15 mouse cellular contexts compared by ENCODE assay signal in the genomic region with DNA sequence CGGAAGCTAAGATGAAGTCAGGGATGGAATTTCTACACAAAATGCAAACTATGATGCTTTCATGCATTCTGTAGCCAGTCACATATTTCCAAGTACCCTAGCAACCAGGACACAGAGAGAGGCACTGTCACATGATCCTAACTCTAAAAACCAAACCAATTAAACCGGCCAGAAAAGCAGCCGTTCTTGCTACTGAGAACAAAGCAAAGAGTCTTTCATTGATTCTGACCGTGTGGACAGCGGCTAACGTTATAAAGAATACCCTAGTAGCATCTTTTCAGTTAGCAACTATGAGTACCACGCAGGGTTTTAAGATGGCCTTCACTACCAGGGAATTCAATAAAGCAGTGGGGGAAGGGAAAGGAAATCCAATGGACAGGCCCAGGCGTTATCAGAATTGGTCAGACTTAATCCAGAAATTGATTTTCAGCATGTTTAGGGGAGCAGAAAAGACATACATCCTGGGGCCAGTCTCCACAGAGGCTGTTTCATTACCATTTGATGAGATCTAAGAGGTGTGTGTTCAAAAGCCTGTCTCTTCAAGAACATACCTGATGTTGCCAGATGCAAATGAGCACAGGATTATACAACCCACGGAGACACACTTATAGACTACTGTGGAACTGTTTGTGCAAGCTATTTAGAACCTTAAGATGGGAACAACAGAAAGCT.
DNase-seq lines count a peak whose midpoint lies in the region; ATAC-seq and TF ChIP-seq lines count a peak whose summit lies in the region.
"Had no signal": no experiment of that assay in that cellular context is flagged by ENCODE, and none has a peak within 500 bp of the region (broad histone marks: within the 10 kb centered on the region; RNA-seq: fewer than 3 reads in every experiment).

No protein-coding gene starts in this region.

- WGBS in neural tube, embryonic 12.5 days, result 34% methylated on average over 9 of the region's 9 CpGs
- WGBS in neural tube, embryonic 15.5 days, result 29% methylated on average over 9 of the region's 9 CpGs
- WGBS in forebrain, postnatal 0 days, result 22% methylated on average over 9 of the region's 9 CpGs
- 35% methylated on average over 9 of the region's 9 CpGs for WGBS in midbrain, embryonic 10.5 days
- WGBS in stomach, postnatal 0 days, result 78% methylated on average over 9 of the region's 9 CpGs

- H3K36me3 ChIP-seq in neural tube, embryonic 12.5 days, result no peaks in the 10 kb centered on the region
- no peaks in the 10 kb centered on the region for H3K36me3 ChIP-seq in neural tube, embryonic 15.5 days
- H3K36me3 ChIP-seq in forebrain, postnatal 0 days (ENCODE audit: insufficient read depth), result no peaks in the 10 kb centered on the region
- H3K36me3 ChIP-seq in midbrain, embryonic 10.5 days, result no peaks in the 10 kb centered on the region
- H3K36me3 ChIP-seq in stomach, postnatal 0 days (ENCODE audit: control insufficient read depth, insufficient read depth, low read length), result no peaks in the 10 kb centered on the region

- no peak overlapping the region for H3K4me3 ChIP-seq in neural tube, embryonic 12.5 days
- H3K4me3 ChIP-seq in neural tube, embryonic 15.5 days (replicated peaks), result no peak overlapping the region
- H3K4me3 ChIP-seq in forebrain, postnatal 0 days (ENCODE audit: low read depth, low read length), result no peak overlapping the region
- no peak overlapping the region for H3K4me3 ChIP-seq in midbrain, embryonic 10.5 days
- H3K4me3 ChIP-seq in stomach, postnatal 0 days (ENCODE audit: low read depth, low read length), result no peak overlapping the region
- H3K4me3 ChIP-seq: megakaryocyte, embryonic 14.5 days had no signal

- no peak overlapping the region for H3K9ac ChIP-seq in neural tube, embryonic 12.5 days
- H3K9ac ChIP-seq in neural tube, embryonic 15.5 days (replicated peaks), result no peak overlapping the region
- no peak overlapping the region; the same call in 1 of the 2 replicates for H3K9ac ChIP-seq in forebrain, postnatal 0 days
- H3K9ac ChIP-seq in stomach, postnatal 0 days (ENCODE audit: low read length), result no peak overlapping the region
- H3K9ac ChIP-seq: liver, embryonic 14.5 days had no signal

- H3K9me3 ChIP-seq in neural tube, embryonic 12.5 days, result no peaks in the 10 kb centered on the region
- no peaks in the 10 kb centered on the region for H3K9me3 ChIP-seq in neural tube, embryonic 15.5 days (replicated peaks)
- no peaks in the 10 kb centered on the region for H3K9me3 ChIP-seq in forebrain, postnatal 0 days (ENCODE audit: low read length)
- H3K9me3 ChIP-seq in midbrain, embryonic 10.5 days (replicated peaks), result no peaks in the 10 kb centered on the region
- no peaks in the 10 kb centered on the region for H3K9me3 ChIP-seq in stomach, postnatal 0 days (ENCODE audit: control insufficient read depth, low read length)
- H3K9me3 ChIP-seq: megakaryocyte, embryonic 14.5 days had no signal

- H3K4me1 ChIP-seq in neural tube, embryonic 12.5 days, result peaks cover 7% of the 10 kb centered on the region; the same call in 1 of the 2 replicates
- H3K4me1 ChIP-seq in neural tube, embryonic 15.5 days, result no peaks in the 10 kb centered on the region
- H3K4me1 ChIP-seq in forebrain, postnatal 0 days (ENCODE audit: insufficient read depth), result peaks cover 2% of the 10 kb centered on the region; the same call in 1 of the 2 replicates
- peaks cover 33% of the 10 kb centered on the region for H3K4me1 ChIP-seq in midbrain, embryonic 10.5 days
- no peaks in the 10 kb centered on the region for H3K4me1 ChIP-seq in stomach, postnatal 0 days (replicated peaks; ENCODE audit: control insufficient read depth, insufficient read depth)

- no peak overlapping the region for H3K27ac ChIP-seq in neural tube, embryonic 12.5 days
- H3K27ac ChIP-seq in neural tube, embryonic 15.5 days (replicated peaks), result no peak overlapping the region
- no peak overlapping the region for H3K27ac ChIP-seq in forebrain, postnatal 0 days (ENCODE audit: low read depth, low read length)
- peak overlapping the region; percentile 68 for H3K27ac ChIP-seq in midbrain, embryonic 10.5 days (replicated peaks)
- H3K27ac ChIP-seq in stomach, postnatal 0 days (replicated peaks), result no peak overlapping the region
- H3K27ac ChIP-seq: liver, embryonic 14.5 days had no signal

- H3K4me2 ChIP-seq in neural tube, embryonic 12.5 days (replicated peaks), result no peak overlapping the region
- no peak overlapping the region for H3K4me2 ChIP-seq in neural tube, embryonic 15.5 days
- 0 out of 2 replicates have a peak overlapping the region, but pooled peaks have one; percentile 0 for H3K4me2 ChIP-seq in forebrain, postnatal 0 days (ENCODE audit: low read depth)
- no peak overlapping the region for H3K4me2 ChIP-seq in stomach, postnatal 0 days (replicated peaks; ENCODE audit: low read depth)

- no peaks in the 10 kb centered on the region for H3K27me3 ChIP-seq in neural tube, embryonic 12.5 days (replicated peaks)
- H3K27me3 ChIP-seq in neural tube, embryonic 15.5 days (replicated peaks), result no peaks in the 10 kb centered on the region
- H3K27me3 ChIP-seq in forebrain, postnatal 0 days (ENCODE audit: insufficient read depth, low read length), result no peaks in the 10 kb centered on the region
- peaks cover 5% of the 10 kb centered on the region; the same call in 1 of the 2 replicates for H3K27me3 ChIP-seq in midbrain, embryonic 10.5 days (ENCODE audit: low read depth, poor library complexity, severe bottlenecking)
- no peaks in the 10 kb centered on the region for H3K27me3 ChIP-seq in stomach, postnatal 0 days (ENCODE audit: control insufficient read depth, insufficient read depth, low read length)
- H3K27me3 ChIP-seq: megakaryocyte, embryonic 14.5 days had no signal

- no peak for TF ChIP-seq CTCF in forebrain, postnatal 0 days (IDR thresholded peaks at IDR 0.05; ENCODE audit: low read depth)
- TF ChIP-seq CTCF in stomach, postnatal 0 days (IDR thresholded peaks at IDR 0.05; ENCODE audit: low read depth), result no peak

- DNase-seq in forebrain, postnatal 0 days, result peak; percentile 52
- DNase-seq in midbrain, embryonic 10.5 days (ENCODE audit: low spot score), result peak; percentile 18
- no peak for DNase-seq in layer of hippocampus, adult 8-10 months (ENCODE audit: low spot score in 2 of 2)
- DNase-seq in cerebellum, adult 11 months, result no peak
- DNase-seq in thymus, postnatal 25 days, result no peak
- DNase-seq in stomach, postnatal 0 days (ENCODE audit: low spot score), result no peak
- DNase-seq: kidney, adult 18-20 months; kidney, postnatal 14 days; lung, postnatal 10 days; right cerebral cortex, adult 18-20 months had no signal

- no peak for TF ChIP-seq EP300 in stomach, postnatal 0 days (optimal IDR thresholded peaks at IDR 0.05)

- ATAC-seq in neural tube, embryonic 12.5 days (ENCODE audit: low FRiP score, low read depth), result peak; percentile 76; the same call in 1 of the 2 replicates
- ATAC-seq in neural tube, embryonic 15.5 days (ENCODE audit: low FRiP score), result no peak
- ATAC-seq in forebrain, postnatal 0 days, result peak; percentile 77
- no peak for ATAC-seq in stomach, postnatal 0 days (ENCODE audit: low FRiP score, low TSS enrichment)
- ATAC-seq: activated CD4-positive, CD25-positive, alpha-beta regulatory T cell, adult 4 months had no signal

Comparison
In these comparisons a context has a peak if more than half of its experiments do, and no peak if none do; other contexts are left out.
1. ATAC-seq: peak in neural tube, embryonic 12.5 days (single experiment) and forebrain, postnatal 0 days (single experiment); none in neural tube, embryonic 15.5 days (single experiment) and stomach, postnatal 0 days (single experiment).
2. DNase-seq: peak in forebrain, postnatal 0 days (single experiment) and midbrain, embryonic 10.5 days (single experiment); none in layer of hippocampus, adult 8-10 months (0 of 2), cerebellum, adult 11 months (single experiment), thymus, postnatal 25 days (single experiment) and stomach, postnatal 0 days (single experiment).